Mouse (Mus musculus) cerebellum, adult 9-11 months (tissue): ENCODE results near the gene Cip2a.
A peak's percentile ranks its signal among the peaks of the same experiment; 100 is the strongest.

ENCODE experiments used
- DNase-seq: peaks from one replicate; pipeline ENCODE4 v3.0.0; 2022

Cip2a gene

GRCm38 (mm10) chr16:48993559-48994342 is at the start of gene Cip2a, which contains the start of gene Dzip3:
Cip2a (plus strand) TSS chr16:48994185.
Dzip3 (minus strand) TSS chr16:48994165.
- DNase-seq, result peak; percentile 91

DNA sequence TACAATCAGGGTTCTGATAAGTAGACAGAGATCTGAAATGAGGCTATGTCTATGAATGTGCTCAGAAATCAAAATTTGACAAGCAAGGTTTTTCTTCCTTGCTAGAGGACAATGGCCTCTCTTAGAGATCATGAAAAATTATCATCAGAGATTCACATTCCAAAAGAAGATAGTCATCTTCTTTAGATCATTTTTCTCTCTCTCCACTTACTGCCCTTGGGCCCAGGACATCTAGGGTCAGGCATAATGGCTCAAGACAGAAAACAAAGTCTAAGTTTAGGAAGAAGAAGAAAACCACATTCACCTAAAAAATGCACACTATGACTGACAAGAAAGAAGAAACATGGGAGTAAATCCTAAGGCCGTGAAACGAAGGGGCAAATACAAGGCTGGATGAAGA is 21.0 kb upstream of the Cip2a start:
- no peak for DNase-seq

GRCm38 (mm10) chr16:48973548-48973947 is 20.4 kb upstream of the Cip2a start:
- DNase-seq, result no peak

DNA sequence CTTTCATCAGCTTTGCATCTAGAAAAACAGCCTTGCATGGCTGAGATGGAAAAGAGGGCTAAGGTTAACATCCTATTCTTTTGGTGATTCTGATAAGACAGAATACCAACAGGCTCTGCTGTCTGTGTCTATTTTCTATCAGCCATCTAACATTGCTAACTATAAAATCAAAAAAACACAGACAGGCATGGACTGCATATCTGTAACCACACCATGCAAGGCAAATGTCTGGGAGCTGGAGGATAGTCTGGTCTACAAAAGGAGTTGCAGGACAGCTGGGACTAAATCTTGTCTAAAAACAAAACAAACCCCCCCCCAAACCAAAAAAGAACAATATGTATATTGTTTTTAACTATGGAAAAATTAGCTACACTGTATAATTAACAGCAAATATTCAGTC is 14.0 kb upstream of the Cip2a start:
- DNase-seq, result no peak

DNA sequence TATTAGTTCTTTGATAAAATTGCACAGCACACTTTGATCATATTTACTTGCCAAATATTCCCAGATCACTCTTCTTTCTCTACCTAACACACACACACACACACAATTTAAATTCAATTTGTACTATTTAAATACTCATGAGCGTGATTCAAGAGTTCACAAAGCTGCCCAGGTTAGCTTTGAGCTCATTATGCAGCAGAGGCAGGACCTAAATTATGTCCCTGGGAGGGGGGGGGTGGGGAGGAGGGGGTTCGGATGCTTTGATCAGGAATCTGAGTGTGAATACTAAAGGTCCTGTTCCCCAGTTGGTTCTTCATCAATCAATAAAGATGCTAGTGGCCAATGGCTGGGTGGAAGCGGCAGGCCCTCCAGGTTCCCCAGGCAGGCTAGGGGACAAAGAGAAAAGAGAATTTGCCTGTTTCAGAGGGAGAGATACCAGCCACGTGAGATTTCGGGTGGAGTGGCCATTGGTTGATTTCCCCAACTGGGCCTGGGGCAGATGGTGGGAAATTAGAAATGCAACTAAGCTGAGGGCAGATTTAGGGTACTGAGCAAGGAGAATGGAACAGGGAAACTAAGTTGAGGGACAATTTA is 8.9 kb upstream of the Cip2a start:
- DNase-seq, result no peak

DNA sequence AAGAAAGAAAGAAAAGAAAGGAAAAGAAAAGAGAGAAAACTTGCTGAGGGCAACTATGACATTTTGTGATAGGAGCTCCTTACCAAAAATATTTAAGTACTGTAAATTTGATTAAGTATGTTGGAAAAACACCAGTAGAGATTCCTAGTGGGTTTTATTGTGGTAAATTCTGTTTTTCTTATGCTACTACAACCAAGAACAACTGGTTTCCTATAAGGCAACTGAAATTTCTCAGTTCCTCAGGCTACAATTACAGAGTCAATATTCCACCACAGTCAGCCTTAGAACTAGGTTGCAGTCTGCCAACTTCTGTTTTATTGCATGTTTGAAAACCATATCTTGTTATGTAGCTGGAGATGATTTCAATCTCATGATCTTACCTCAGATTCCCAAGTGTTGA is 4.3 kb upstream of the Cip2a start:
- no peak for DNase-seq

DNA sequence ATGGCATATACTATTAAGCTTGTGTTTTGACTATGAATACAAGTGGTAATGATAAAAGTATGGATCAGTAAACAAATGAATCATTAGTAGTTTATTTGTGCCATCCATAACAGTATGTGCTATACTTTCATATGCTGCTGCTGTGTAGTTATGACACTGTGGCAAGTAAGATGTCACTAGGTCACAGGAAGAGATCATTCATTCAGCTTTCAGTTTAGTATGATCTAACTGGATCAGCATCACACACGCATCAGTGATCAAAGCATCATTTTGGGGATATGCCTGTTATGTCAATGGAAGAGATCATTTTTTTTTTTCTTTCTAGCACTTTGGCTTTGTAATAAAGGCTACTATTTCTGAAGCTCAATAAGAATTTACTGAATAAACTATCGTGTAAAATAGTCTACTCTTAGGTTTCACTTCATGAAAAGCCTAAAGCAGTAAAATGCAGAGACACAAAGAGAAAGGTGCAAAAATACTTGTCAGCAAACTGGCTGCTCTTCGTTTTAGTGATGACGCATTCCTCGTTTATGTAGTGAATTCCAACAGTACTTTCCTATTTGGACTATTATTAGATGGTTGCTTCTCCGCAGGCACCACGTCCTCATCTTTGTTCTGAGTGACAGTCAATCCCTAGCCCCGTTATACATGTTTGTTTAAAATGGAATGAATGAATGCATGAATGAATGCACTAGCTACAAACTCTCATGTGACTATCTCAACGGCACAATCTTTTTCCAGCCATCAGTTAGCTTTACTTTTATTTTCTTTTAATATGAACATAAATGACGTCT is 1.4 kb upstream of the Cip2a start:
- DNase-seq, result peak; percentile 7

- DNase-seq, result no peak
These were observed 790 bp upstream of the Cip2a start for GRCm38 (mm10) chr16:48993231-48993558.

DNA sequence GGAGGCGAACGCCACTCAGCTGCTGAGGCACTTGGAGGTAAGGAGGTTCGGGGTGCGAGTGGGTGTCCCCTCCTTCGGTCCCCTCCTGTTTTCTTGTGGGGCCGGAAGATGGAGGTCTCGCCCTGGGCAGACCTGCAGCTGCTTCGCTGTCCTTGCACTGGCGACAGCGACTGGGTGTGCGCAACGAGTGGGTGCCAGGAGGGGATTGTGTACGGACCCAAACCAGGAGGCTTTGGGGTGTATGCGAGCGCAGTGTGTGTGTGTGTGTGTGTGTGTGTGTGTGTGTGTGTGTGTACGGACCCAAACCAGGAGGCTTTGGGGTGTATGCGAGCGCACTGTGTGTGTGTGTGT is 333 bp downstream of the Cip2a start:
- DNase-seq, result no peak

DNA sequence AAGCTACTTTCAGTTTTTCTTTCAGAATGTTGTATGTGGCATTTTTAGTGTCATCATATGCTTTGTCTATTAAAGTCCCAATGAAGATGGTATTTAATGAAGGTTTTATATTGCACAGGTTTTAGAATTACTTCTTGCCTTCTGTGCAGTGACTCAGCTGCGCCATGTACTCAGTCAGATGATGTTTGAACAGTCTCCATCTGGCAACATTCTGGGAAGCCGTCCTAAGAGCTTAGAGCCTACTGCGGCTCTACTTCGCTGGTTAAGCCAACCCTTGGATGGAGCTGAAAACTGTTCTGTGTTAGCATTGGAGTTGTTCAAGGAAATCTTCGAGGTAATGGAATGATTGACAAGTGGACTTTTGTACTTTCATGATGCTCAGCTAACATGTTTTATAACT is 10.2 kb downstream of the Cip2a start:
- DNase-seq, result no peak

DNA sequence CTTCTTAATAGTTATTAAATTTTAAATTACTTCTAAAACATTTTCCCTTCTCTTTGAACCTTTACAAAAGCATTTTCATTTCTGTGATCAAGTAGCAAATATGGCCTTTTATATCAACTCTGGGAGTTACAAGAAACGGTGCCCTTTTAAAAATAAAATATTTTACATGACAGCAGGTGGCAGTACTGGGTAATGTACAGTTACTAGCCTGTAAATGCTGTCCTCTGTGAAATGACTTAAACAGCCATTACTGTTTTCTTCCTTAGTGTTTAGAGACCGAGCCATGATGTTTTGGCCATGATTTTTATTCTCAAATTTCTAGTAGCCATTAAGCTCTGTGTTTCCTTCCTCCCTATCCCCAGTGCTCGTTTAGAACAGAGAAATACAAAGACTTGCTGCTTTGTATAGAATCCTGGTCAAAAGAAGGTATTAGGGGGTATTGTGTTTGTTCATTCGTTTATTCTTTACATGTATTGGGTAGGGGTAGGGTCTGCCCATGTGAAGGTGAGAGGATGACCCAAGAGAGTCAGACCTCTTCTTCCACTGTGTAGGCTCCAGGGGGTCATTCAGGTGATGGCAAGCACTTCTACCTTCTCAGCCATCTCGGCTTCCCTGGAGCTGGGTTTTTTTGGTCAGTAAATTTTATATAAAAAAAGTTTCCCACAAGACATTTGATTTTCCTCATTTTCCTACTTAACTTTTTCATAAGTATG is 22.8 kb downstream of the Cip2a start:
- no peak for DNase-seq

DNA sequence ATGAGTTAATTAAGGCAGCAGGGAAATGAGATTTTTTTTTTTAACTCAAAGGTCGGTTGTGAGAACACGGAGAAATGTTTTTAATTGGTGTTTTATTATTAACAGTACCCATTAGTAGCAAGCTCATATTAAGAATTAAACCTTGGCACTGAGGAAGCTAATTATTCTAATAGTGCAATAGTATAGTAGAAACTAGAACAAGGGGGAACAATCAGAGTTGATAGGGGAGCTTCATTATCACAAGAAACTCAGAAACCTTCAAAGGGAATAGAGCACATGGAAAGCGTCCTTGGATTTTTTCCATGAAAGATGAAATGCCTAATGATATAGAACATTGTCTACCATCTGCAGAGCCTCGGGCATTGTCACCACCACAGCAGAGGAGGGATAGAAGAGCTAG is 41.9 kb downstream of the Cip2a start:
- DNase-seq, result no peak

DNA sequence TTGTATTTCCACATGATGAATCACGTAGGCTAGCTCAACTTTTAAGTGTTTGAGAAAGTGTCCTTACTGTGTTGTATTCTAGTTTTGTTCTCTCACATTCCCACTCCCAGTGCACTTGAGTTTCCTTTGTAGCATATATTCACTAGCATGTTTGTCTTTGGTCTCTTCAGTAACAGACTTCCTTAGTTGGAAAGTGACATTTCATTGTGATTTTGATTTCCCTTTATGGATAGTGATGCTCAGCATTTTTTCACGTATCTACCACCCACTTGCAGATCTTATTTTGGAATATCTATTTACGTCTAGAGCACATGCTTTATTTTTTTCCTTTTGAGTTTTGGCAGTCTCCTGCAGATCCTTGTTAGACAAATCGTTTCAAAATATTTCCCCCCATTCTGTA is 43.8 kb downstream of the Cip2a start:
- no peak for DNase-seq

DNA sequence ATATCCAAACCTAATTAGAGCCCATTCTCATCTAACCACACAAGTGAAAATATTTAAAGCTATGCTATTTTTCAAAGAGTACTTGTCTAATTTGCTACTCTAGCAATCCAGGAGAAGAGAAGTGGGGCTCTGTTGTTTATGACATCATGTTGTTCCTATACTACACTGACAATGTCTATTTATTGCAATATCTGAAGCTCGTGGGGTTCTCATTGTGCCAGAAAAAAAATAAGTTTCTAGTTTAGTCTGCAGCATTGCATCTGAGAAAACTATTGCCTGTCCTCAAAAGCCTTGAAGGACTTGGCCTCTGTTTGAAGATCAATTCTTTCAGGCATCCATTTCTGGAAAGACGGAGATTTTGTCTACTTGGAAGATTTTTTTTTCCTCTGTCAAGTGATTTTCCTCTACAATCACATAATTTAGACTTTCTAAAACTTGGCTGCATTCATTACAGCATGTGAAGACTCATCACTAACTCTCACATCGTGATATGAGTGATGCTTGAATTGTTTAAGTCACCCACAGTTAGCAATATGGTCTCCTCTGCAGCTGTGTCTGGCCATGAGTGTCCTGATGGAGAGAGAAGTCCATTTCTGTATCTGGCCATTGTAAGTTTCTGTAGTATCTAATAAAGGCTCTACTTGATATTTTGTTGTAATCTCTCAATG is 46.7 kb downstream of the Cip2a start:
- no peak for DNase-seq

- DNase-seq, result no peak
These were observed 55.2 kb downstream of the Cip2a start for GRCm38 (mm10) chr16:49049214-49049613.

GRCm38 (mm10) chr16:49057186-49057585 is 63.2 kb downstream of the Cip2a start, which contains the start of gene Myh15:
Myh15 (plus strand) TSS chr16:49057486.
- DNase-seq, result no peak
